Mouse (Mus musculus) spleen, adult 2 months (tissue): ENCODE data around the gene Clec4a3. TPM values are rescaled to one million over a fixed set of nuclear protein-coding genes. Genes with fewer than 3 reads are reported as not detected.

ENCODE experiments used
- DNase-seq, 2 experiments: peaks; one replicate each; pipeline versions ENCODE4 v3.0.0 to v3.0.0-alpha.2; 2012 to 2021; ENCODE audit warnings: low spot score in 2 of 2, low read depth in 1 of 2
- H3K27ac ChIP-seq: fragments of 200-500 bp; 2 replicates; pipeline ENCODE4 v1.5.1; 2012; ENCODE audit warnings: low read length, inconsistent platforms; ENCODE audit not compliant: insufficient read depth
- H3K27me3 ChIP-seq: fragments of 200-500 bp; 2 replicates; pipeline ENCODE4 v1.6.1; 2012; ENCODE audit warnings: mild to moderate bottlenecking, moderate library complexity, low read length, inconsistent platforms; ENCODE audit not compliant: control insufficient read depth, insufficient read depth
- H3K36me3 ChIP-seq: fragments of 200-500 bp; 2 replicates; pipeline ENCODE4 v1.6.1; 2012; ENCODE audit warnings: mild to moderate bottlenecking, low read length, inconsistent platforms; ENCODE audit not compliant: control insufficient read depth, insufficient read depth
- H3K4me1 ChIP-seq: fragments of 200-500 bp; 2 replicates; pipeline ENCODE4 v1.6.1; 2011; ENCODE audit warnings: inconsistent platforms; ENCODE audit not compliant: control insufficient read depth, insufficient read depth, insufficient read length
- H3K4me3 ChIP-seq: fragments of 200-500 bp; 2 replicates; pipeline ENCODE4 v1.5.1; 2011; ENCODE audit warnings: mild to moderate bottlenecking, inconsistent platforms; ENCODE audit not compliant: insufficient read depth, insufficient read length; ENCODE audit errors: extremely low read depth
- CTCF ChIP-seq: fragments of 200-500 bp; IDR thresholded peaks from 2 replicates; pipeline ENCODE4 v1.5.1; 2011; ENCODE audit warnings: mild to moderate bottlenecking, inconsistent platforms; ENCODE audit not compliant: insufficient read depth, insufficient read length, insufficient replicate concordance; ENCODE audit errors: extremely low read depth
- POLR2A ChIP-seq: fragments of 200-500 bp; IDR thresholded peaks from 2 replicates; pipeline ENCODE4 v1.6.1; 2011; ENCODE audit warnings: low read depth, low read length, inconsistent platforms
- WGBS: fragments of 180-500 bp; shearing (Covaris S2); methylation state at CpG from one replicate; pipeline ENCODE4 v1.1.7; 2018; 5-methylcytosine and 5-hydroxymethylcytosine counted together
- polyA plus RNA-seq: library from polyadenylated mRNA; depleted of rRNA; stranded (reverse); fragments of >200 nt; gene quantifications from 2 replicates; pipeline ENCODE4 v1.2.3, GENCODE M21; 2012; rRNA removed

Gene Clec4a3
- polyA plus RNA-seq = 2.7 and 3.5 TPM in 2 replicates

DNA sequence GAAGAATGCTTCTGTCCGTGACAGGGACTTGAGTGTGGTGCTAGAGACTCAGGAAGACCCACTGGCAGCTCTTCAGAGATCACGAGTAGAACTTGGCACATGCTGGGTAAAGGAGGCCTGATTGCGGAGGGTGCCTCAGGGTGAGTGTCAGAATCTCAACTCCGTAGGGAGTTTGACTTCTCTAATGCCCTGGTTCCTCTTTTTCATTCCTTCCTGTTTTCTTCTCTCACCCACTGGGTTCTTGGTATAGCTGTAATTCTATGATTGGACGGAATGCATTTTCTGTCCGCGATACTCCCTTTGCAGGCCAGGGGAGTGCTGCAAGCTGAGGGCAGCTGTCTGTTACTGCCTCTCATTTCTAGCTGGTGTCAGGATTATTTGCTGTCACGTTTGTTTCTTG lies at the start of gene Clec4a3:
Gene Clec4a3 (plus strand): TSS at position 115 of the 400 bp plus-strand sequence.
- whole genome bisulfite sequencing = 9% methylated on average over 8 of the region's 8 CpGs
- TF ChIP-seq CTCF (no peak), POLR2A (no peak)
- no peaks in the 10 kb centered on the region for H3K36me3 ChIP-seq
- peak within 1 kb of the TSS; percentile 54 for H3K27ac ChIP-seq
- no peaks in the 10 kb centered on the region for H3K27me3 ChIP-seq
- peak in 1 of 2 experiments; percentile 35 for DNase-seq
- H3K4me1 ChIP-seq = peaks cover 2% of the 10 kb centered on the region; the same call in 1 of the 2 replicates
- H3K4me3 ChIP-seq = peak within 1 kb of the TSS; percentile 20; the same call in 1 of the 2 replicates

DNA sequence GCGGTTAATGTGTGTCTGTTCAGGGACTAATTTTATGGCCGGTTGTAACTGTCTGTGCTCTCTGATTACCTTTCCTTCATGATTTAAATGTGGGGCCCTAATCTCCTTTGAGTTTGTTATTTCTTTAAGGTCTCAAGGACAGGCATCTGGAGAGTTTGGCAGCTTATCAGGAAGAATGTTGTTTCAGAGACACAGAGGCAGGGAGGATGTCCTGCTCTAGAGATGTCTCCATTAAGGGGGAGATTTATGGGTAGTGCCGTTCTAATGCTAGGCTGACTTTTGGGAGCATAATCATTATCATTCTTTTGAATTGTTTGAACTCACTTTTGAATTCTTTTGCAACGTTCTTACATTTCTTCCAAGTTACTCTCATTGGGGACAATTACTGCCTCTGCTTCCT lies 32.4 kb upstream of the Clec4a3 start:
- H3K27ac ChIP-seq = no peak overlapping the region
- 71% methylated on average over 4 of the region's 4 CpGs for WGBS
- no peak overlapping the region for H3K4me3 ChIP-seq
- TF ChIP-seq CTCF (no peak), POLR2A (no peak)
- no peaks in the 10 kb centered on the region for H3K27me3 ChIP-seq
- DNase-seq = no peak
- peaks cover 5% of the 10 kb centered on the region; the same call in 1 of the 2 replicates for H3K4me1 ChIP-seq
- no peaks in the 10 kb centered on the region for H3K36me3 ChIP-seq

DNA sequence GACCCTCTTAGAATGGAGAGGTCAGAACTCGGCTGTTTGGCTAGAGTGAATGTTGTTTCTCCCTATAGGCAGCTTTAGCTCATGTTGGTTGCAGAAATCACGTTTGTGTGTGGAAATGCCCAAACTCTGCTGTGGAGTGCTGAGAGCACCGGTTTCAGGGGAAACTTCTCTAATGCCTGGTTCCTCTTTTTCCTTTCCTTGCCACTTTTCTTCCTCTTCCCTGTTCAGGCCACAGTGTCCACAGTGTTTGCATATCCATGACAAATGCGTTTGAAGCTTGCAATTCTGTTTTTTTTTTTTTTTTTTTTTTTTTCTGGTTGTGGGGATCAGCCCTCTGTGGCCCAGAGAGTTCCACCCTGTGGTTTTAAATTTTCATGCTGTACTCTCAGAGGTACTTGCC lies 30.9 kb upstream of the Clec4a3 start, which contains the start of gene Clec4a1:
Gene Clec4a1 (plus strand): TSS at position 398 of the 400 bp plus-strand sequence.
- Histone ChIP-seq H3K27ac (peak within 1 kb of the TSS; percentile 57; the same call in 1 of the 2 replicates), H3K36me3 (no peaks in the 10 kb centered on the region), H3K4me3 (peak within 1 kb of the TSS; percentile 16; the same call in 1 of the 2 replicates), H3K4me1 (peaks cover 5% of the 10 kb centered on the region; the same call in 1 of the 2 replicates), H3K27me3 (no peaks in the 10 kb centered on the region)
- 12% methylated on average over 4 of the region's 4 CpGs for WGBS
- DNase-seq = no peak
- TF ChIP-seq POLR2A = no peak

DNA sequence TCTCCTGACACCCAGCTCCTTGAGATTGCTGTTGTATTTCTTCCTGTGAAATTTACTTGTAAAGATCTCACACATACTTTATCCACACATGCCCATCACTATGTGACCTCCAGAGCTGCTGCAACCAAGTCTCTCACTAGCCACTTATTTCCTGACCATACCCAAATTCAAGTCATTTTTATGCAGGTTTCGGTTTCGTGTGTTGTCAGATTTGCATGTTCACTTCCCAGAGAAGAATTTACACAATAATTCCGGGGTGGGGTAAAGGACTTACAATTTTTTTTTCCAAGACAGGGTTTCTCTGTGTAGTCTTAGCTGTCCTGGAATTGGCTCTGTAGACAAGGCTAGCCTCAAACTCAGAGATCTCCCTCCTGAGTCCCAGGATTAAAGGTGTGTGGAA lies 17.5 kb upstream of the Clec4a3 start:
- no peak overlapping the region for H3K4me3 ChIP-seq
- no peaks in the 10 kb centered on the region for H3K4me1 ChIP-seq
- no peaks in the 10 kb centered on the region for H3K27me3 ChIP-seq
- H3K36me3 ChIP-seq = no peaks in the 10 kb centered on the region
- WGBS = 63% methylated on average over 3 of the region's 3 CpGs
- no peak for TF ChIP-seq POLR2A
- no peak for TF ChIP-seq CTCF
- no peak overlapping the region for H3K27ac ChIP-seq
- DNase-seq = no peak

DNA sequence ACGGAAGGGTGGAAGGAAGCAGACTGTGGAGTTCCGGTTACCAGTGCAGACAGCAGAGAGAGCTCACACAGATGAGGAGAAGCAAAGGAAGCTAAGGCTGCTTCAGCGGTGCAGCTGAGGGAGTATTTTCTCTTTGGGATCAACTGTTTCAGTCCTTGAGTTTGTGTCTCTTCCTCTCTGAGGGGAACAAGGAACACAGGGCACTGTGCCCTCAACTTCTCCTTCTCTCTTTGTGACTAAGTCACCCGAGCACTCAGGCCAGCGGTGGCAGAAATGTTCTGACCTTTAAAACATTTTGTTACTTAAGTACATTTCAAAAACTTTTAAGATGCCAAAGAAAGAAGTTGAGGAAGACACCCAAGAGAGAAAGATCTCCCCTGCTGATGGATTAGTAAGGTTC lies 12.7 kb upstream of the Clec4a3 start:
- H3K27ac ChIP-seq = 0 out of 2 replicates have a peak overlapping the region, but pooled peaks have one; percentile 11
- TF ChIP-seq POLR2A (no peak), CTCF (no peak)
- no peaks in the 10 kb centered on the region for H3K4me1 ChIP-seq
- no peak overlapping the region for H3K4me3 ChIP-seq
- 58% methylated on average over 5 of the region's 5 CpGs for WGBS
- DNase-seq = no peak
- H3K27me3 ChIP-seq = no peaks in the 10 kb centered on the region
- no peaks in the 10 kb centered on the region for H3K36me3 ChIP-seq

DNA sequence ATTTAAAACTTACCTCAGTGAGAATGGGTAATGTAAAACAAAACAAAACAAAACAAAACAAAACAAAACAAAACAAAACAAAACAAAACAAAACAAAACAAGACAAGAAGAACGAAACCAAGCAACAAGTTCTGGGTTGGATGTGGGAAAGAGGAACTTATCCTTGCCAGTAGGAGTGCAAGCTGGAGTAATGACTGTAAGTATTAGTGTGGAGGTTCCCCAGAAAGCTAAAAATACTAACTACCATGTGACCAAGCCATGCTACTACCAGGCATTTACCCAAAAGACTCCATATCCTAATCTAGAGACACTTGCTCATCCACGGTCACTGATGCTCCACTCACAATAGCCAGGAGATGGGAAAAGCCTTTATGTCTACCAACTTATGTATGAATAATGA lies 5.6 kb upstream of the Clec4a3 start:
- TF ChIP-seq POLR2A (no peak), CTCF (no peak)
- Histone ChIP-seq H3K27ac (no peak overlapping the region), H3K27me3 (no peaks in the 10 kb centered on the region), H3K4me3 (no peak overlapping the region), H3K4me1 (no peaks in the 10 kb centered on the region), H3K36me3 (no peaks in the 10 kb centered on the region)
- WGBS = 62% methylated on average over 2 of the region's 2 CpGs
- no peak for DNase-seq

DNA sequence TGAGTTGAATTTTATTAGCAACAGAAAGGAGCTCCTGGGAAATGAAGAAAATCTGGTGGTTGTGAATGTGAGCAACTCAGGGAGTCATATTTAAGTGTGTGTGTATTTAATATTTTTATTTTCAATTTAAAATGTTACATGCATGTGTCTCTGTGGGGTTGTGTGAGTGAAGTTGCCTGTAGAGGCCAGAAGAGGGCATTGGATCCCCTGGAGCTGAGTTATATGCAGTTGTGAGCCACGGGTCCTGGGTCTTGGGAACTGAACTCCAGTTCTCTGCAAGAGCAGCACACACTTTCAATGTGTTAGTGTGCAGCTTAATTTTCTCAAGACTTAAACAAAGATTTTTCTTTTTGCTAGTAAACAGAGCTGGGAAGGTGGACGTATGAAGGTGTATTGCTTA lies 12.2 kb downstream of the Clec4a3 start:
- H3K27ac ChIP-seq = no peak overlapping the region
- WGBS = 69% methylated on average over 2 of the region's 2 CpGs
- no peak for TF ChIP-seq CTCF
- no peak for TF ChIP-seq POLR2A

More for the DNA sequence above, 12.2 kb downstream of the Clec4a3 start:
- H3K4me1 ChIP-seq = no peaks in the 10 kb centered on the region
- H3K4me3 ChIP-seq = no peak overlapping the region
- no peak for DNase-seq
- H3K36me3 ChIP-seq = no peaks in the 10 kb centered on the region
- no peaks in the 10 kb centered on the region for H3K27me3 ChIP-seq
